Mouse (Mus musculus) thymus, postnatal 14 days (tissue): ENCODE results near the gene Prkg2.

Experiments used
- DNase-seq: peaks from one replicate; pipeline ENCODE4 v3.0.0; 2021

Gene Prkg2

GRCm38 (mm10) chr5:98897946-98898345 is 139.2 kb downstream of the Prkg2 start:
- no peak for DNase-seq

- no peak for DNase-seq
These were observed 142.9 kb downstream of the Prkg2 start for GRCm38 (mm10) chr5:98894281-98894680.

GRCm38 (mm10) chr5:98890544-98891050 is 146.6 kb downstream of the Prkg2 start:
- no peak for DNase-seq

- DNase-seq = no peak
These were observed 155.1 kb downstream of the Prkg2 start for GRCm38 (mm10) chr5:98882096-98882495.
